Mouse (Mus musculus) left cerebral cortex, postnatal 36 days (tissue): Measurements from ENCODE around the gene Gemin4. TPM values are rescaled to one million over a fixed set of nuclear protein-coding genes. Genes with fewer than 3 reads are reported as not detected.
"Not testable (repeated sequence)": the region's sequence is repeated elsewhere in the genome, so short reads cannot be mapped to it uniquely, and the experiment has no call there.

Experiments
- DNase-seq, 2 experiments: peaks; one replicate each; pipeline ENCODE4 v3.0.0; 2021 to 2022; ENCODE audit warnings: low spot score in 2 of 2, mixed read lengths in 1 of 2
- intact Hi-C: fragments of 180-260 bp; cut with DNase I; formaldehyde crosslinking; loops from one replicate; pipeline ENCODE4 v1.15.1; 2025
- total RNA-seq, 2 experiments: library from RNA; stranded (reverse); gene quantifications; 2 replicates each; pipeline ENCODE4 v1.2.3; 2021

The Gemin4 gene
- total RNA-seq, 2 experiments from 2014 or later = 7.7 to 9.6 TPM

GRCm38 (mm10) chr11:76224631-76225030 is 7.2 kb upstream of the Gemin4 start:
- DNase-seq = no peak
- intact Hi-C loops = no loop called here

GRCm38 (mm10) chr11:76216681-76217389 is 629 bp downstream of the Gemin4 start:
- no peak for DNase-seq
- intact Hi-C loops = no loop called here

GRCm38 (mm10) chr11:76216049-76216540 is 1.4 kb downstream of the Gemin4 start:
- DNase-seq = no peak
- intact Hi-C loops = no loop called here

- intact Hi-C loops = no loop called here
- no peak for DNase-seq
Measured at GRCm38 (mm10) chr11:76215011-76215410, 2.5 kb downstream of the Gemin4 start.

DNA sequence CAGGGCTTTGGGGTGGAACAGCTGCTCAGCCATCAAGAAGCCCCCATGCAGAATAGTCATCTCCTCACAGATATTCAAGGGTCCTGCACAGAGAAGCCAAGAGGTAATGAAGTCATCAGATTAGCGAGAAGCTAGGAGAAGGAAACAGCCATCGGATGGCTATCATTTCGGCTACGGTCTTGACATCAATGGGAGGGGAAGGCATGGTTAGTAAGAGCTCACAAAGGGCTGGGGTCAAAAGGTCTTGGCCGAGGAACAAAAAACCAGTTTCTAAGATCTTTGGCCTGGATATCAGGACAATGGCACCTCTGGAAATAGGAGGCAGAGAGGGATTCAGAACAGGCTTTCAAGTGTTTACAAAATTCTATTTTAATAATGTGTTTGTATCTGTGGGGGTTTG is 3.6 kb downstream of the Gemin4 start:
- intact Hi-C loops = no loop called here
- DNase-seq = no peak

- DNase-seq, intact Hi-C loops: not testable (repeated sequence)
Measured at GRCm38 (mm10) chr11:76211595-76211994, 5.9 kb downstream of the Gemin4 start.

DNA sequence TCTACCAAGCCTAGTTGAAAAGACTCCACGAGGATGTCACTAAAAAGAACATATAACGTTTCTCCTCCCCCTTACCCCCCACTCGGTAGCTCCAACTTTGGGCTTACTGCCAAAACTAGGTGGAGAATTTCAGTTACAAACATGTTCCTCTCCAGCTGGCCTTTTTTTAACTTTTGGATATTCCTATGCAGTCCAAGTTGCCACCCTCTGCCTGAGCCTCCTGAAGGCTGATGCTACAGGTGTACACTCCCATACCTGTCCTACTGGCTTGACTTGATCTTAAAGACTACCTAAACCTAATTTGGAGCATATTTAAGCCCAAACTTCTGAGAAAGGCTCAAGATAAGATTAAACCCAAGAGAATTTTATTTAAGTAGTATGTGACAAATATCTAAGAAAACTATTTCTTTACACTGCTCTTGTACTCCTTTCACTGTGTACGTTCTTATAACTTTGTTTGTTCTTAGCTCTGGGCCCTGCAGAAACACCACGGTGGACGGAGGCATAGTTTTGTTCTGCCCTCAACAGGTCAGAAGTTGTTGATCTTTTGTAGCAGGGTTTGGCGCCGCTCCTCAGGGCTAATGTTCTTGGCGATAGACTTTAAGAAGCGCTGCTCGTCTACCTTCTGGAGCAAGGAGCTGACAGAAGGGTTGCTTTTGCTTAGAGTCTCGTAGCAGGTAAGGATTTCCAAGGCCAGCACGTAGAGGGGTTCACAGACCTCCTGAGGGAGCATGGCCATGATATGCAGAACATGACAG is 7.1 kb downstream of the Gemin4 start:
- no peak for DNase-seq

GRCm38 (mm10) chr11:76206793-76207192 is 10.7 kb downstream of the Gemin4 start:
- intact Hi-C loops = no loop called here
- DNase-seq = no peak

More for the DNA sequence above, 7.1 kb downstream of the Gemin4 start:
- intact Hi-C loops = no loop called here

GRCm38 (mm10) chr11:76201761-76202674 is 15.4 kb downstream of the Gemin4 start:
- intact Hi-C loops = no loop called here
- peak; percentile 80 to 92 for DNase-seq

- intact Hi-C loops = no loop called here
- DNase-seq = no peak
Measured at GRCm38 (mm10) chr11:76196977-76197469, 20.4 kb downstream of the Gemin4 start.

- intact Hi-C loops = no loop called here
- DNase-seq = no peak
Measured at GRCm38 (mm10) chr11:76196275-76196976, 21.0 kb downstream of the Gemin4 start.

DNA sequence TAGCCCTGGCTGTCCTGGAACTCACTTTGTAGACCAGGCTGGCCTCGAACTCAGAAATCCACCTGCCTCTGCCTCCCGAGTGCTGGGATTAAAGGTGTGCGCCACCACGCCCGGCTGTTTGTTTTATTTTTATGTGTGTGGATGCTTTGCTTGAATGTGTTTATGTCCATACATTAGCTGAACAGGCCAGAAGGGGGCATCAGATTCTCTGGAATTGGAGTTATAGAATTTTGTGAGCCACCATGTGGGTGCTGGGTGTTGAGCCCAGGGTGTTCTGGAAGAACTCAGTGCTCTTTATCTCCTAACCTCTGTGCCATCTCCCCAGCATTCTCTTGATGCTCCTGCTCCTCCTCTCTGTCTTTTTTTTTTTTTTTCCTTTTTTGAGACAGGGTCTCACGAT is 30.6 kb downstream of the Gemin4 start:
- intact Hi-C loops = no loop called here
- no peak for DNase-seq

GRCm38 (mm10) chr11:76183745-76184144 is 33.7 kb downstream of the Gemin4 start:
- no peak for DNase-seq
- intact Hi-C loops = no loop called here

DNA sequence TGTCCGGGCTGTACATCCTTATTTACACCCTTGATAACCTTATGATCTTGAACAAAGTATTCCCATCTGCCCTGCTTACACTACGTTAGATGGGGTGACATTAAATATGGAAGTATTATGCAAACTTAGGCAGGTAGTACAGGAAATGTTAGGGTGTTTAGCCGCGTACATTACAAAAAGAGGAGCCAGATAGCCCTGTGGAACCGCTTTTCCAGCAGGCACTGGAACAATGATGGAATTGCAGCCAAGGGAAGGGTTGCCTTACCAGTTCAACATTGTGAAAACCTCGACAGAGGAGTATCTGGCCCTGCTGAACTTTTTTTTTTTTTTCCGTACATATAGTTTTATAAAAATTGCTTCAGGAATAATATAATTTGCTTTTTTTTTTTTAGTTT is 37.3 kb downstream of the Gemin4 start:
- intact Hi-C loops = no loop called here
- no peak for DNase-seq

DNA sequence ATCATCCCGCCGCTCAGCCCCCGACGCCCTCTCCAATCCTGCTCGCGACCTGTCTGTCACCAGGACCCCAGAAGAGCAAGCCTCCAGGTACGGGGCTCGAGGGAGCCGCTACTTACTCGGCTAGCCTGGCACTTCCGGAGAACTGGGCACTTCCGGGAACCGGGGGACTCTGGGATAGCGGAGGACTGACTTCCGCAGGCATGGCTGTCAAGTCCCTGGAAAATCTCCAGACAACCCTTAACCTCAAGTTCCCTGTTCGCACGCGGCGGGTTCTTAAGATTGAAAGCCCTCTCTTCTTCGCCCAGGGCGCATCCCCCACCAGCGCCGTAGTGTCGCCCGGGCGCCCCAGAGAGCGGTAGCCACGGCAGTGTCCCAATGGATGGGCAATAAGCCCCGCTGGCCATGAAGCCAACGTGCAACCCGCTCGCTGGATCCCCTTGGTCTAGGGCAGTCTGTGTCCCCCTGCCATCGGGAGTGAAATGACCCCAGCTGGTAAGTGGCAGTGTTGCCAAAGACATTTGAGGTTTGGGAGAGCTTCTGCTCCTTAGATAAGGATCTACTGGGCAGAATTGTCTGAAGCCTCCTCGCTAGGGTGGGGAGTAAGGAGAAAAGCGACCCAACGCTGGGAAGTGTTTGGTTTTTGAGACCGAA is 37.8 kb downstream of the Gemin4 start, which contains the start of the genes Vps53 and Fam57a:
Gene Vps53, minus strand, starts transcription at position 153 of the 651 bp plus-strand sequence.
Gene Fam57a, plus strand, starts transcription at position 177 of the 651 bp plus-strand sequence.
- intact Hi-C loops = no loop called here
- peak; percentile 90 to 93 for DNase-seq

- intact Hi-C loops = no loop called here
- DNase-seq = peak; percentile 47 to 60
Measured at GRCm38 (mm10) chr11:76178726-76179494, 38.6 kb downstream of the Gemin4 start.

DNA sequence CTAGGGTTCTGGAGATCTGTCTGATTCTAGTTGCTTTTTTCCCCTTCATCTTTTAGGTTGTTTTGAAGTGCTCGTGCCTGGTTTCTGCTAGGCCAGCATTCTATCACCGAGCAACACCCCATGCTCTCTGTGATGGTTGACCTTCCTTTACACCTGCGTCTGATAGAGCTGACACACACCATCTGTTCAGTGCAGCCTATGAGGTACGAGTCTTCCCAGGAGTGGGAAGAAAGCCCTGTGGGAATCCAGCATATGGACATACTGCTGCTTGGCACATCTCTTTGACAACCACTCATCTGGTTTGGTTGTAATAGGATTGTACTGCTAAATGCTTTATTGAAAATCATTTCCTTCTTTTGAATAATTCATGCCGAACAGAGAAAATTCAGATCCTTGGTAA is 47.3 kb downstream of the Gemin4 start:
- intact Hi-C loops = no loop called here

DNA sequence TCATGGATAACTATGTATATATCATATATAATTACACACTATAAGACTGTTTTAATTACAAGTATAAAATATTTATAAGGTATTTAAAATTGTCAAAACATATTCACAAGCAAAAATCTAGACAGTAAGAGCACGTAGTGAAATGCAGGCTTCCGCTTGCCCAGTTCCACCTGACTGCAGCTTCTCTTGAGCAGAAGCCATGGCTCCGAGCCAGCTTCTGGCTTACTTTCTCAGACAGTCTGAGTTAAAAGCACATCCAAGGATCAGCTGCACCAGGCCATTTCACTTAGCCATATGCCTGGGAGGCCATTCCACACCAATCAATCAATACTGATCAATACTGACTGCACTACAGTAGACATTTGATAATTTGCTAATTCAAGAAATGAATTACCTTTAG is 48.5 kb downstream of the Gemin4 start:
- intact Hi-C loops = loop anchor here (5.0 kb wide), 2 partner anchors 387 to 402 kb away; no protein-coding TSS in a partner anchor
- no peak for DNase-seq

More for the DNA sequence above, 47.3 kb downstream of the Gemin4 start:
- DNase-seq = no peak
